Mouse (Mus musculus) midbrain, embryonic 14.5 days (tissue): ENCODE measurements at regions not wholly inside any gene's neighbourhood (a gene's known extent, or its start where the extent isn't known, plus 50 kb on each side); places are given as distances from the start of the nearest gene placed in this dataset.

Experiments used
- ATAC-seq: fragments of 200-750 bp; cut with Nextera tagmentation; 2 replicates; pipeline ENCODE4 v1.8.0; 2017; ENCODE audit warnings: moderate number of reproducible peaks, moderate library complexity; ENCODE audit not compliant: low FRiP score, low TSS enrichment
- DNase-seq: peaks from one replicate; pipeline ENCODE4 v3.0.0-alpha.2; 2015
- H3K27ac ChIP-seq: fragments of 300-500 bp; sonication (generic); replicated peaks from 2 replicates; pipeline ENCODE4 v1.5.1; 2014; ENCODE audit warnings: mild to moderate bottlenecking, low read depth, low read length, moderate library complexity
- H3K27me3 ChIP-seq: fragments of 300-500 bp; sonication (generic); 2 replicates; pipeline ENCODE4 v1.6.1; 2014; ENCODE audit warnings: low read length, control low read depth, mixed read lengths; ENCODE audit not compliant: control insufficient read depth, insufficient read depth
- H3K36me3 ChIP-seq: fragments of 300-500 bp; sonication (generic); 2 replicates; pipeline ENCODE4 v1.6.1; 2014; ENCODE audit warnings: low read length, control low read depth; ENCODE audit not compliant: control insufficient read depth, insufficient read depth
- H3K4me1 ChIP-seq: fragments of 300-500 bp; sonication (generic); 2 replicates; pipeline ENCODE4 v1.6.1; 2014; ENCODE audit warnings: mild to moderate bottlenecking, antibody characterized with exemption, low read length, control low read depth; ENCODE audit not compliant: control insufficient read depth, insufficient read depth
- H3K4me2 ChIP-seq: fragments of 300-500 bp; sonication (generic); 2 replicates; pipeline ENCODE4 v1.6.1; 2014; ENCODE audit warnings: mild to moderate bottlenecking, low read length, moderate library complexity
- H3K4me3 ChIP-seq: fragments of 300-500 bp; sonication (generic); replicated peaks from 2 replicates; pipeline ENCODE4 v1.5.1; 2014; ENCODE audit warnings: low read depth, low read length
- H3K9ac ChIP-seq: fragments of 300-500 bp; sonication (generic); replicated peaks from 2 replicates; pipeline ENCODE4 v1.6.1; 2014; ENCODE audit warnings: mild to moderate bottlenecking, low read length, moderate library complexity
- H3K9me3 ChIP-seq: fragments of 300-500 bp; sonication (generic); 2 replicates; pipeline ENCODE4 v1.6.1; 2016; ENCODE audit warnings: low read length, control low read depth, mixed read lengths; ENCODE audit not compliant: control insufficient read depth
- WGBS: fragments of 180-500 bp; shearing (Covaris S2); extraction: QIAGEN DNeasy Blood & Tissue Kit; methylation state at CpG from one replicate; pipeline ENCODE4 v1.1.7; 2014; 5-methylcytosine and 5-hydroxymethylcytosine counted together

DNA sequence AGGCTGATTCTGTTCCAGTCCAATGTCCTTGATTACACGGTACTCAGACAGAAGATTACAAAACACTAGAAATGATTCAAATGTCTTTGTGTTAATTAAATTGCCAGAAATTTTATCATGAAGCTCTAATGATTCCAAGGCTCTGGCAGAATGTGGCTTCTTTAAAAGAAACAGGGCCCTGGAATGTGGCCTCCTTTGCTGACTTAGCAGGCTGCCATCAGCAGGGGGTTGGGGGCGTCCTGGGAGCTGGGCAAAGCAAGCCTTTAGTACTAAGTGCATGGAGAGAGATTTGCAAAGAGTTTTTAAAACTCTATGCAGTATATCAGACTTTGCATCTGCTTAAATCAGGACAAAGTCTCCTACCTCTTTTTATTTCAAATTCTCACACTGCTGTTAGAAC is 434.8 kb upstream of the Cited2 start:
- H3K4me1 ChIP-seq, result no peaks in the 10 kb centered on the region
- DNase-seq (no peak), ATAC-seq (no peak)
- no peaks in the 10 kb centered on the region for H3K9me3 ChIP-seq
- WGBS, result 27% methylated on average over 2 of the region's 2 CpGs
- H3K36me3 ChIP-seq, result no peaks in the 10 kb centered on the region
- no peak overlapping the region for H3K9ac ChIP-seq
- H3K27me3 ChIP-seq, result no peaks in the 10 kb centered on the region
- H3K4me2 ChIP-seq, result no peak overlapping the region
- no peak overlapping the region for H3K27ac ChIP-seq
- H3K4me3 ChIP-seq, result no peak overlapping the region

DNA sequence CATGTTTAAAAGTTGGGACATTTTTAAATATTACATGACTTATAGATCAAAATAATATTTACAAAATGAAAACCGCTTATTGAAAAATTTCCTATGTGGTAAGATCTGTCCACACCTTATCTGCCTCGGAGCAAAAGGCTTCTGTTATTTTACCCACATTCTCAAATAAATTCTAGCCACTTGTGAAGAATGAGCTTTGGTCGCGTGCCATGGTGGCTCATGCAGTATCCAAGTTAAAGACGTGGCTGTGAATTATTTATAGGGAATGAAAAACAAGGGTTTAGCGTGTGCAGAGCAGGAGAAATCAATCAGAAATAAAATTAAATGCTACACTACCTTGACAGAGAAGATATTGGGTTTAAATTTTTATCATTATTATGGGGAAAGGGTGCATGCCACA is 430.7 kb upstream of the Cited2 start:
- 81% methylated on average over 6 of the region's 6 CpGs for WGBS
- ATAC-seq (no peak), DNase-seq (no peak)
- H3K36me3 ChIP-seq, result no peaks in the 10 kb centered on the region
- H3K4me1 ChIP-seq, result no peaks in the 10 kb centered on the region
- H3K4me3 ChIP-seq, result no peak overlapping the region
- no peak overlapping the region for H3K9ac ChIP-seq
- no peak overlapping the region for H3K4me2 ChIP-seq
- H3K27me3 ChIP-seq, result no peaks in the 10 kb centered on the region
- 0 out of 2 replicates have a peak, but pooled peaks cover 2% of the 10 kb centered on the region for H3K9me3 ChIP-seq
- no peak overlapping the region for H3K27ac ChIP-seq

DNA sequence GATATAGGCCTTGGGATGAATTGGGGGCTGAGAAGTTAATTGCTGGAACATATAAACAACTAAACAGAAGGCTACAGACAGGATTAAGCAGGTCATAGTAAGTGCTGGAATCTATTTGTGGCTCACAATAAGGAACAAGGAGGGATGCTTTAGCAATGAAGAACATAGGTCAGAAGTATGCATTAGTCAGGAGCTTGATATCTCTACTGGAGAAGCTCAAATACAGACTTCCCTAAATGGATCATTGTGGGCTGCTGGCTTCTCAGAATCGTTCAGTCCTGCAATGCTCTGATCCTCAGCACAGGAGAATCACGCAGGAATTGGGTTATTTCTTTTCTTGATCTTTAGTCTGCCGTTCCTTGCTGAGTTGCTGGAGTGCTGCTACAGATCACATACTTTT is 428.6 kb upstream of the Cited2 start:
- Histone ChIP-seq H3K4me3 (no peak overlapping the region), H3K9ac (no peak overlapping the region), H3K36me3 (no peaks in the 10 kb centered on the region), H3K4me1 (no peaks in the 10 kb centered on the region), H3K4me2 (no peak overlapping the region), H3K27me3 (no peaks in the 10 kb centered on the region), H3K9me3 (0 out of 2 replicates have a peak, but pooled peaks cover 3% of the 10 kb centered on the region), H3K27ac (no peak overlapping the region)
- ATAC-seq (no peak), DNase-seq (no peak)
- 92% methylated on average over 3 of the region's 3 CpGs for WGBS

DNA sequence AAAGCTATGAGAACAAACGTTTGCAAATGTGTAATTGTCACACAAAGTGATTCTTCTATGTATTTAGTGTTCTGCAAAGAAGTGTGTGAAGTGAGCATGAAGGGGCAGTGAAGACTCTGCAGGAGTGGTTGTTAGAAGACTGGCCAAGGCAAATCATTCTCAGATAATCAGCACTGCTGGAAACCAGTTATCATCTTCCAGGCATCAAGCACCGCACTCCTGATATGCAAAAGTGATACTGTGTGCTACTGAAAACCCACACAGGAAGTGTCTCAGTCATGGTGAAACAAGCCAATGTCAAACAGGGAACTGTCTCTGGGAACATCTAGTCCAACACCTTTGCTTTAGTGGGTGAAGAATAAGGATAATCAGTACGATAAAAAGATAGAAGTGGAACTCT is 427.9 kb upstream of the Cited2 start:
- no peak for ATAC-seq

DNA sequence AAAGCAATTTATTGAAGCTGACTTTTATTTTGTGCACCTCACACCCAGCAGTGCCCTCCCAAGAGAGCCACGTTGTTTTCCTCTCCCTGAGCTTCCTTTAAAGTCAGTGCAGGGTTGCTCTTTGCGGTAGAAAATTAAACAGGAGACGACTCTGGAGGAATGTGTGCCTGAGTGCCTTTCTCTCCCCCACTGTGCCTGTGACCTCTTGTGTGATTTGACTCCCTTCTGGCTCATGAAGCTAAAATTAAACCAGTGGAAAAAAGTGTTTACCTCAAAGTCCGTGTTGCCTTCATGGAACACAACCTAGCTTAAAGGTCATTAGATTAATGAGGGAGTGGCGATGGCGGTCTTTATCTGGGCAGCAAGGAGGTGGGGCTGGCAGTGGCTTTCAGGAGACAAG is 423.4 kb upstream of the Cited2 start:
- ATAC-seq (no peak), DNase-seq (no peak)
- WGBS, result 42% methylated on average over 6 of the region's 6 CpGs
- H3K4me2 ChIP-seq, result no peak overlapping the region
- H3K9ac ChIP-seq, result no peak overlapping the region
- H3K27ac ChIP-seq, result no peak overlapping the region
- no peaks in the 10 kb centered on the region for H3K27me3 ChIP-seq
- no peaks in the 10 kb centered on the region for H3K36me3 ChIP-seq
- no peak overlapping the region for H3K4me3 ChIP-seq
- H3K9me3 ChIP-seq, result 0 out of 2 replicates have a peak, but pooled peaks cover 3% of the 10 kb centered on the region
- H3K4me1 ChIP-seq, result no peaks in the 10 kb centered on the region

More for the DNA sequence above, 427.9 kb upstream of the Cited2 start:
- 90% methylated on average over 3 of the region's 3 CpGs for WGBS
- no peak for DNase-seq
- H3K27ac ChIP-seq, result no peak overlapping the region
- H3K9me3 ChIP-seq, result 0 out of 2 replicates have a peak, but pooled peaks cover 3% of the 10 kb centered on the region
- H3K27me3 ChIP-seq, result no peaks in the 10 kb centered on the region
- no peak overlapping the region for H3K4me3 ChIP-seq
- H3K4me2 ChIP-seq, result no peak overlapping the region
- no peaks in the 10 kb centered on the region for H3K4me1 ChIP-seq
- no peaks in the 10 kb centered on the region for H3K36me3 ChIP-seq
- H3K9ac ChIP-seq, result no peak overlapping the region

DNA sequence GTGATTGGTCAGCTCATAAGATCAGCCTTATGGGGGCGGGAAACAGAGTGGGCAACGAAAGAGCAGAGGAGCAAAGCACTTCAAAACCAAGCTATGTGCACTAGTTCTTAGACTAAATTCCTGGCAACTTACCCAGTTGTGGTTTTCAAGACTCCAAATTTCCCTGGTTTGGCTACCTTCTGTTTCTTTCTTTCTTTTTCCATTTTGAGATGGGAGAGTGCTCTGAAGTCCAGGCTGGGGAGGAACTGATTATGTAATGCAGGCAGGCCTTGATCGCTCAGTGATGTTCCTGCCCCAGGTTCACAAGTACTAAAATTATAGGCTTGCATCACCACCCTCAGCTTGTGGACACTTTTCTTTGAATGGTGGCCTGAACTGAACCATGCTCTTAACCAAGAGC is 396.3 kb upstream of the Cited2 start:
- no peak for DNase-seq
- Histone ChIP-seq H3K4me1 (peaks cover 6% of the 10 kb centered on the region; the same call in 1 of the 2 replicates), H3K9me3 (no peaks in the 10 kb centered on the region), H3K9ac (no peak overlapping the region), H3K4me2 (no peak overlapping the region), H3K27ac (no peak overlapping the region), H3K4me3 (no peak overlapping the region), H3K27me3 (no peaks in the 10 kb centered on the region), H3K36me3 (no peaks in the 10 kb centered on the region)
- 85% methylated on average over 3 of the region's 3 CpGs for WGBS
- ATAC-seq, result no peak

DNA sequence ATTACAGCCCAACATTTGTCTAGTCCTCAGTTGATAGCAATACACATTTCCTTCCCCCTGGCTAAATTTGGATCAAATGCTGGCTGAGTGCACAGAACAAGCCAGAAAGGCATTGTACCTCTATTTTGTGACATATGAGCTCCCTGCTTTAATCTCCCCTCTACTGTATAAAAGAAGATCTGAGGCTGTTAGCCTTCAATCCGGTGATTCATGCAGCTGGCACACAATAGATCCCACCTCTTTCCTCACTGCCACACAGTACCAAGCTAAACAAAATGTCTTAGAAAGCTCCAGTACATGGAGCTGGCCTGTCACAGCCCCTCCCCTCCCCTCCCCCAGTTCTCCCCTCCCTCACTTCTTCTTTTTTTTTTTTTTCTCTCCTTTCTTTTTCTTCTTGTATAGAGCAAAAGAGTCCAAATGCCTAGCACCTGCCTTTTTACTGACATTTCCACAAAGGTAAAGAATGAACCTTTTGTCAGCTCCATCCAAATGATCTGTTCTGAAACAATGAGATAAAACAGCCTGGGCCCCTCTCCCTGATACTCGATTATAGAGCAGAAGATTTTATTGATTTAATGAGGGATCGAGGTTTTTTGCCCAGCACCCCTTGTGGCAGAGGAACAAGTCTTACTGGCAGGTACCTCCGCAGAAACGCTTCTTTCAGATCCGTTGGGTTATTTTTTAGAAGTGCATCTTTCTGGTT is 392.0 kb upstream of the Cited2 start:
- H3K27me3 ChIP-seq, result no peaks in the 10 kb centered on the region
- H3K4me1 ChIP-seq, result peaks cover 23% of the 10 kb centered on the region
- peak; percentile 75 for ATAC-seq
- peak; percentile 69 for DNase-seq
- no peaks in the 10 kb centered on the region for H3K36me3 ChIP-seq
- peak overlapping the region; percentile 92 for H3K27ac ChIP-seq
- 0% methylated on average over 6 of the region's 6 CpGs for WGBS
- H3K4me2 ChIP-seq, result peak overlapping the region; percentile 58
- H3K9me3 ChIP-seq, result no peaks in the 10 kb centered on the region
- H3K9ac ChIP-seq, result peak overlapping the region; percentile 60
- H3K4me3 ChIP-seq, result peak overlapping the region; percentile 34

DNA sequence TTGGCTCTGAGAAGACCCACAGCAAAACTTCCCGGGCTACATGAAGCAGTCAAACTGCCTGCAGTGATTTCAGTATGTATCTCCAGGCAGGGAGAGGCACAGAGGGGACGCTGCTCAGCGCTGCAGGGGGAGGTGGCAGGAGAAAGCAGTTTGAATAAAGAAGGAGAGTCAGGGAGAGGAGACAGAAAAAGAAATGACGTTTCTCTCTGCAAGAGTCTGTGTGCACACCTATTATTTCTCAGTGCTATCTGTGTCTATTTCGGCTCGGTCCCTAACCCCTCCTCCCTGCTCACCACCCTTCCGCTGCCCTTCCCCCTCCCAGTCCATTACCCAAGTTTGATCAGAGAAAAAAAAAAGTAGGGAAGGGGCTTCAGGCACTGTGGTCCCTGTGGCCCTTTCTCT is 391.4 kb upstream of the Cited2 start:
- Histone ChIP-seq H3K27me3 (no peaks in the 10 kb centered on the region), H3K36me3 (no peaks in the 10 kb centered on the region), H3K4me2 (peak overlapping the region; percentile 58), H3K9me3 (no peaks in the 10 kb centered on the region), H3K27ac (peak overlapping the region; percentile 92), H3K9ac (peak overlapping the region; percentile 60), H3K4me3 (peak overlapping the region; percentile 34), H3K4me1 (peaks cover 23% of the 10 kb centered on the region)
- DNase-seq, result peak; percentile 80
- ATAC-seq, result peak; percentile 76
- WGBS, result under 1% methylated on average over 7 of the region's 7 CpGs
